Mouse (Mus musculus) kidney, adult 8-10 months (tissue): ENCODE results near the gene Smc5.

ENCODE experiments used
- DNase-seq, 2 experiments: peaks; one replicate each; pipeline ENCODE4 v3.0.0; 2022

Smc5 gene

DNA sequence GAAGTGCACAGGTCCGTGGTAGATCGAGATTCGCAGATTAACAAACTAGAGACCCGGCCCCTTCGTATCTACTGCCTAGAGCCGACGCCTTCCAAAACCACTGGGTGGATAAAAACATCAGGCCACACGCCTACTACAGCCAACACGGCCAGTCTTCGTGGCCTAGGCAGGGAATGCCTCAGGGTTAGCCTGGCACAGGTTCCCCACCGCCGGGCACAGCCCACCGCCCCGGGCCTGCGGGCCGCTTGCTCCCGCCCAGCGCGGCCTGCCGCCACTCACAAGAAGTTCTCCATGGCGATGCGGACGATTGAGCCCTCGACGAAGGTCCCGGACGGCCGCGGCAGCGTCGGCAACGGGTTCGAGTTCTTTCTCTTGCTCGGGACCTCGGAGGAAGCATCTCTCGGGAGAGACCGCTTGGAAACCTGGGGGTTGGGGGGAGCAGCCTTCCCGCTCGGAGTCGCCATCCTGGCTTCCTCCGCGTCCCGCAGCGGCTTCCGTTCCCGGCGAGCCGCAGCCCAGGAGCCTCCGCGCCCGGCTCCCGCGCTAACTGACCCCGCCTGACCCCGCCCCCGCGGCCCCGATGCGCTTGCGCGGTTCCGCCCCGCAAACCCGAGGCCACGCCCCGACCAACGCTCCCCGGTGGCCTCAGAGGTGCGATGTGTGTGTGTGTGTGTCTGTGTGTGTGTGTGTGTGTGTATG, at the start of gene Smc5:
Gene Smc5, minus strand, starts transcription at position 543 of the 699 bp plus-strand sequence.
- peak; percentile 83 to 91 for DNase-seq

DNA sequence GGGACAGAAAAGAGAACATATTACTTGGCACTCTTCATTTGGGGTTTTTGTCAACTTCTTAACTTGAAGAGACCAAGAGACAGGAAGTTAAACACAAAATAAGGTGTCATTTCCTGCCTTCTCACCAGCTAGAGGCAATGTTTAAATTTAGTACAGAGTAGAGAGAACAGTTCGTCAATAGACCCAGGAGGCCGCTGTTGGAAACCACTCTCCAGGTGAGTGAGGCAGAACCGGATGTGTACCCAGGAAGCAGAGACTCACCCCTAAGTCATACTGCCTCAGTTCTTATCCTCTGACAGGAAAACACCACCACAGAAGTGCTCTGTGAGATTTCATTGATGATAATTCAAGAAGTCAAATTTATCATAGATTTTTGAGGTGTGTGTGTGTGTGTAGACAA, 49.4 kb upstream of the Smc5 start:
- DNase-seq = no peak

GRCm38 (mm10) chr19:23317989-23318358, 44.3 kb upstream of the Smc5 start:
- no peak for DNase-seq

- no peak for DNase-seq
Measured at GRCm38 (mm10) chr19:23317295-23317988, 43.7 kb upstream of the Smc5 start.

DNA sequence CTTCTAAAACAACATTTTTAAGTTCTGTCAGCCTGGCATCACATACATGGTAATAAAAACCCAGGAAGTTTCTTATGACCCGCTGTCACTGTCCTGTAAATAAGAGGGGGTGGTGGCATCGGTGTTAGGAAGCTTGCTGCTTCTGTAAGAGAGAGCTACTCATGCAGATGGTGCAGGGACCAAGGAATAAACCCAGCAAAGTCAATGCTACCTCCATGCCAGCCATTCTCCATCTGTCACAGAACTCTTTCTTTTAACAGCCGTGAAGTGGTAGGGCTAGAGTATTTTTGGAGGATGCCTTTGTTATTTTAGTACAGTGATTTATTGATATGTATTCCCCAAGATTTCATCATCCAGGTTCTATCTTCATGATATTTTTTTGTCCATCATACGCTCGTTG, 43.2 kb upstream of the Smc5 start:
- no peak for DNase-seq

GRCm38 (mm10) chr19:23309979-23310378, 36.3 kb upstream of the Smc5 start:
- no peak for DNase-seq

DNA sequence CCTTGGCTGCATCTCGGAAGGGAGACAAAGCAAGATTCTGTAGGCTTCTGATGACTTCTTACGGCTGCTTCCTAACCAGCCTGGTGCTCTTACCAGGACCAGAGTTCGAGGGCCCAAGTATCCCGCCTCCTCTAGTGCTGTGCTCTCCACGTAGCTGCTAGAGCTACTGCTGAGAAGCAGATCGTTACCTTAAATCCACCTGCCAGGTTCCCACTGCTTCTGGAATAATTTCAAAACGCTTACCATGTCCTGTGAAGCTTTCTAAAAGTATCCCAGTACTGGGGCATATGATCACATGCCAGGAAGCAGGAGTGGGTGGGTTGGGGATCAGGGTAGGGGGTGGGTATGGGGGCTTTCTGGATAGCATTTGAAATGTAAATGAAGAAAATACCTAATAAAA, 33.0 kb upstream of the Smc5 start:
- no peak for DNase-seq

- DNase-seq = no peak
Measured at GRCm38 (mm10) chr19:23299987-23300386, 26.3 kb upstream of the Smc5 start.

- DNase-seq = no peak
Measured at GRCm38 (mm10) chr19:23298917-23299316, 25.2 kb upstream of the Smc5 start.

DNA sequence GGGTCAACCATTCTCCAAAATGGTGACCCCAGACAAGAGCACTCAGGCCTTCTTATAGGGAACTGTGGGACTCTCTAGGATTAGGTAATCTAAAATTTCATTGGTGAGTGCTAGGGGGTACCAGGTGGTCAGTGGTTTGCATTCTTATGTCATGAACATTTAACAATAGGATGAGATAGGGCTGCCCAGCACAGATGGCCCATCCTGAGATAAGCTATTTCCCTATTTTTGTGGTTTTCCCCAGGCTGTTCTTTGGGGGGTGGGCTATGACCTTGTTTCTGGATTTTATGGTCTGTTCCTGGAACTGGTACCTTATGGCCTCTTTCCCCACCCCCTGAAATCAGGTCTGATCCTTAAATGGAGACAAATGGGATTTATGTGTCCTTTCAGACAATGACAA, 23.5 kb upstream of the Smc5 start:
- no peak for DNase-seq

DNA sequence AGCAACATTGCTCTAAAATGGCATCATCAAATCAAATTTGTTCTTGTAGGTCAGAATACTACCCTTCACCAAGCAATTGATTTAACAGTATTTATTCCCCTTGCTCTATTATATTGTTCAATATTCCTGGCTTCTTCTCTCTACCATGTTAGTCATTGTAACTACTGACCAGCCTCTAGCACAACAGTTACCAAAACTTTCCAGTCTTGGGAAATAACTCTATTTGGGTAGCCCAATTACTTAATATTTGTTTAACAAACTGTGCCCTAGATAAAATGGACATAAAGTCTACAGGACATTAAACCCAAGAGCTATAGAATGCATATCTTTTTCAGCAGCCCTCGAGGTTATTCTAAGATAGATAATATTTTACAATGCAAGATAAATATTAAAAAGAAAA, 15.6 kb upstream of the Smc5 start:
- no peak for DNase-seq

- DNase-seq = no peak
Measured at GRCm38 (mm10) chr19:23281911-23282660, 8.4 kb upstream of the Smc5 start.

DNA sequence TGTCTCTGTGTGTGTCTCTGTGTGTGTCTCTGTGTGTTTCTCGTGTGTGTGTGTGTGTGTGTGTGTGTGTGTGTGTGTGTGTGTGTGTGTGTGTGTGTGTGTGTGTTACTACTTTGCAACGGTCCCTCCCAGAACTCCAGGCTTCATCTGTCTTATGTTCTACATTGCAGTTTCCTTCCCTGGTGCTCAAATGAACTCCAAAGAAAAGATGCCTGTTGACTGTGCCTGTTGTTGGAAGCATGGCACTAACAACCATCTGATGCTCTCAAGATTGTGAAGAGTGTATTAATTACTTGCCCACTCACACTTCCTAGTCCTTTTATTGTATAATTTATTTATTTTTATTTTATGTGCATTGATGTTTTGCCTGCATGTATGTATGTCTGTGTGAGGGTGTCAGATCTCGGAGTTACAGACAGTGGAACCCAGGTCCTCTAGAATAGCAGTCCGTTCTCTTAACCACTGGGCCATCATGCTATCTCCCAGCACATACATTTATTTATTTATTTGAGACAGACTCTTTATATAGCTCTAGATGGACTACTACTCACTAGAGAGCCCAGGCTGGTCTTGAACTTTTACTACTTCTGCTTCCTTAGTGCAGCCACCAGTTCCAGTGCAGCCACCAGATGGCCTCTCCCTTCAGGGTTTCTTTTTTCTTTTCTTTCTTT, 492 bp upstream of the Smc5 start:
- DNase-seq = no peak

GRCm38 (mm10) chr19:23256771-23257170, 16.9 kb downstream of the Smc5 start:
- no peak for DNase-seq

DNA sequence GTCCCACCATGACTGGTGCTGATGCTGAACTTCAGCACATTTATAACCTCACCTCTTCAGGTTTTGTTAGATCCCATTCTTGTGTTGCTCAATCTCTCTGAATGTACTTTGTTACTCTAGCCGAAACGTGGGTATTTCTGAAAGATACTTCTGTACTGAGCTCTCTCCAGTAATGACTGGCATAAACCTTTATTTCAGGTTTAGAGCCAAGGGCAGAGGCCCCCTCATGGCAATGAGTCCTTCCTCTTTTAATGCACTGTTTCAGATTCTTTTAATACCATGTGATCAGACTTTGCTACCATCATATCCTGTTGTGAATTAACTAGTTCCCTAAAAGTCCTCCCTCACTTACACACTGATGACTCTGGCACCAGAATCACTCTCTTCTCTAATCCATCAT, 27.2 kb downstream of the Smc5 start:
- DNase-seq = no peak

DNA sequence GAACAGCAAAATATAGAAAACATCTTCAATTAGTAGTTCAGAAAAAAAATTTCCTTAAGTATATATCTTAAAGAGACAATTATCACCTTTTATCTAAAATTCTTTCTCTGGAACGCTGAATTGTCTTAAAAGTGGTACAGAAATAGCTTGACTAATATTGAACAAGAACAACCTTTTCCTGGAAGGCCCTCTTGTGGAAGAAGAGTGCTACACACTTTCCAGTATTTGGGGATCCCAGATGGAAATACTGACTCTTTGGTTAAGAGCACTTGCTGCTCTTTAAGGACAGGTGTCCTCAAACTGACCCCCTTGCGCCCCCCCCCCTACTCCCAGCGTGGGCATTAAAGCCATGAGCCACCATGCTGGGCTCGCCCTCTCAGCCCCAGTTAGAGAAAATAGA, 48.6 kb downstream of the Smc5 start:
- peak; percentile 30 to 36 for DNase-seq

DNA sequence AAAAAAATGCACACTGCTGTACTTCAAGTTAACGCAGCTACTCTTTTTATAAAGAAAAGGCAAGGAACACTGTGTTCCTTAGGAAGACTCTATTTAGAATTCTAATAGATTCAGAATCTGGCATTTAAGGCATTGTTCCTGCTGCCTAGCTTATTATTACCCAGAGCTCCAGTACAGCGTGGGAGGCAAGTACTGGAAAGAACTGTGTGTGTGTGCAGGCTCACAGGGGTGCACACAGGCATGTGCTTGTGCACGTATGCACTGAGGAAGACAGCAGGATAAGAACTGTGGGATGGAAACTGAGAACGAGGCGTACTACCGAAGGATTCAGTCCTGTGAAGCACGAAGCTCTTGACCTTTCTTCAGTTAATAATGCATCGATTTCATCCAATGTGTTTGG, 59.4 kb downstream of the Smc5 start:
- peak; percentile 6 for DNase-seq

DNA sequence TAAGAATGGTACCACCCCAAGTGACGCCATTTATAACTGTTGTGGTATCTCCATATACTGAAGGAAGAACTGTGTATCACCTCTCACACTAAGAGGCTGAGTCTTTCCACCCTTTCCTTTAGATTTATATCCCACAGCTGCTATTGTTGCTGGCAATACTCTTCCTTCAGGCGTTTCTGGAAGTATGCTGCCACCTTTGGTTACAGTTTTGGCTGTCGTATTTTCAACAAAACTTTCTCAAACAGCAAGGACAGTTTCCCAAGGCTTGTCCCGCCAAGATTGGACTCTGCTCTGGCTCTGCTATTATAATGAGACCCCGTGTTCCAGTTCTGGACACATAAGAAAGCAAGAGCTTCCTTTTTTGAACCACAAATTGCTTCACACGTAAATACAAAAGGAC, 62.4 kb downstream of the Smc5 start:
- no peak for DNase-seq

GRCm38 (mm10) chr19:23203505-23204053, 70.1 kb downstream of the Smc5 start:
- DNase-seq = no peak

- no peak for DNase-seq
Measured at GRCm38 (mm10) chr19:23202106-23202505, 71.6 kb downstream of the Smc5 start.

- DNase-seq = no peak
Measured at GRCm38 (mm10) chr19:23193076-23193475, 80.6 kb downstream of the Smc5 start.

GRCm38 (mm10) chr19:23191486-23191885, 82.2 kb downstream of the Smc5 start:
- DNase-seq = no peak

- no peak for DNase-seq
Measured at GRCm38 (mm10) chr19:23189744-23190143, 84.0 kb downstream of the Smc5 start.
